Mouse (Mus musculus) liver, embryonic 14.5 days (tissue): ENCODE measurements around the gene Brca2. TPM values are rescaled to one million over a fixed set of nuclear protein-coding genes. Genes with fewer than 3 reads are reported as not detected.

Source experiments
- ATAC-seq: fragments of 200-750 bp; cut with Nextera tagmentation; 2 replicates; pipeline ENCODE4 v1.8.0; 2017; ENCODE audit warnings: moderate number of reproducible peaks, mild to moderate bottlenecking, moderate library complexity; ENCODE audit not compliant: insufficient read depth
- DNase-seq, 3 experiments: peaks; one replicate each; pipeline ENCODE4 v3.0.0-alpha.2; 2012 to 2013; ENCODE audit warnings: low read depth in 3 of 3, low spot score in 3 of 3
- H3K27ac ChIP-seq: fragments of 300-500 bp; sonication (generic); 2 replicates; pipeline ENCODE4 v1.5.1; 2014; ENCODE audit warnings: moderate library complexity, mild to moderate bottlenecking, control low read depth, inconsistent platforms
- H3K27me3 ChIP-seq: fragments of 300-500 bp; sonication (generic); 2 replicates; pipeline ENCODE4 v1.6.1; 2014; ENCODE audit warnings: mild to moderate bottlenecking, low read length, moderate library complexity; ENCODE audit not compliant: control insufficient read depth, insufficient read depth
- H3K36me3 ChIP-seq: fragments of 300-500 bp; sonication (generic); replicated peaks from 2 replicates; pipeline ENCODE4 v1.6.1; 2014; ENCODE audit warnings: low read depth; ENCODE audit not compliant: control insufficient read depth, insufficient read depth
- H3K4me1 ChIP-seq, 2 experiments: fragments of 200-500 bp in 1 of 2; fragments of 300-500 bp in 1 of 2; sonication (generic) in 1 of 2; replicated peaks; 2 replicates each; pipeline ENCODE4 v1.6.1; 2012 to 2014; ENCODE audit warnings: antibody characterized with exemption in 1 of 2, inconsistent platforms in 1 of 2, low read length in 1 of 2; ENCODE audit not compliant: control insufficient read depth in 2 of 2, insufficient read depth in 2 of 2
- H3K4me2 ChIP-seq: fragments of 300-500 bp; sonication (generic); 2 replicates; pipeline ENCODE4 v1.6.1; 2014; ENCODE audit warnings: low read depth, mild to moderate bottlenecking, control low read depth, moderate library complexity
- H3K4me3 ChIP-seq, 2 experiments: fragments of 200-500 bp in 1 of 2; fragments of 300-500 bp in 1 of 2; sonication (generic) in 1 of 2; 2 replicates each; pipeline ENCODE4 v1.5.1; 2012 to 2014; ENCODE audit warnings: low read depth in 2 of 2, low read length in 2 of 2, mild to moderate bottlenecking in 2 of 2, control low read depth in 1 of 2, inconsistent platforms in 1 of 2, moderate library complexity in 1 of 2; ENCODE audit not compliant: insufficient read depth in 1 of 2
- H3K9ac ChIP-seq: fragments of 300-500 bp; sonication (generic); replicated peaks from 2 replicates; pipeline ENCODE4 v1.6.1; 2014; ENCODE audit warnings: mild to moderate bottlenecking, control low read depth, moderate library complexity
- H3K9me3 ChIP-seq: fragments of 300-500 bp; sonication (generic); 2 replicates; pipeline ENCODE4 v1.6.1; 2016; ENCODE audit warnings: low read length, mixed read lengths; ENCODE audit not compliant: control insufficient read depth
- CTCF ChIP-seq: IDR thresholded peaks from 2 replicates; pipeline ENCODE4 v1.5.1; 2016; ENCODE audit warnings: antibody characterized with exemption, low read depth, control low read depth
- EP300 ChIP-seq: IDR thresholded peaks from 2 replicates; pipeline ENCODE4 v1.6.1; 2016; ENCODE audit warnings: antibody characterized with exemption, low read depth
- WGBS: fragments of 180-500 bp; shearing (Covaris S2); extraction: QIAGEN DNeasy Blood & Tissue Kit; methylation state at CpG from one replicate; pipeline ENCODE4 v1.1.7; 2014; ENCODE audit not compliant: insufficient replicate concordance; 5-methylcytosine and 5-hydroxymethylcytosine counted together
- polyA plus RNA-seq, 2 experiments: library from polyadenylated mRNA; depleted of rRNA in 1 of 2; stranded (reverse) in 1 of 2; unstranded in 1 of 2; fragments of >200 nt; fragmentation: Nextera tagmentation in 1 of 2; extraction: Ambion mirVana in 1 of 2; gene quantifications; 2 replicates each; pipeline versions ENCODE4 v1.2.1 to v1.2.3; 2012 to 2014

Gene Brca2
- polyA plus RNA-seq, 2 experiments, result 13.0 to 17.3 TPM

DNA sequence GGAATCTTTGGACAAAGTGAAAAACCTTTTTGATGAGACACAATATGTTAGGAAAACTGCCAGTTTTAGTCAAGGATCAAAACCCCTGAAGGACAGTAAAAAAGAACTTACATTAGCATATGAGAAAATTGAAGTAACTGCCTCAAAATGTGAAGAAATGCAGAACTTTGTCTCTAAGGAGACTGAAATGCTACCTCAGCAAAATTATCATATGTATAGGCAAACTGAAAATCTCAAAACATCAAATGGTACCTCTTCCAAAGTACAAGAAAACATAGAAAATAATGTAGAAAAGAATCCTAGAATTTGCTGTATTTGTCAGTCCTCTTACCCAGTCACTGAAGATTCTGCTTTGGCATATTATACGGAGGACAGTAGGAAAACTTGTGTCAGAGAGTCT lies 18.9 kb downstream of the Brca2 start:
- ATAC-seq (no peak), DNase-seq (no peak)
- H3K36me3 ChIP-seq, result peaks cover 27% of the 10 kb centered on the region
- no peaks in the 10 kb centered on the region for H3K27me3 ChIP-seq
- no peak overlapping the region for H3K4me2 ChIP-seq
- H3K9me3 ChIP-seq, result peaks cover 2% of the 10 kb centered on the region
- H3K4me3 ChIP-seq, result no peak overlapping the region
- H3K4me1 ChIP-seq, result no peaks in the 10 kb centered on the region
- H3K9ac ChIP-seq, result no peak overlapping the region
- TF ChIP-seq CTCF, result no peak
- no peak for TF ChIP-seq EP300
- no peak overlapping the region for H3K27ac ChIP-seq
- 90% methylated on average over 1 of the region's 1 CpGs for WGBS

DNA sequence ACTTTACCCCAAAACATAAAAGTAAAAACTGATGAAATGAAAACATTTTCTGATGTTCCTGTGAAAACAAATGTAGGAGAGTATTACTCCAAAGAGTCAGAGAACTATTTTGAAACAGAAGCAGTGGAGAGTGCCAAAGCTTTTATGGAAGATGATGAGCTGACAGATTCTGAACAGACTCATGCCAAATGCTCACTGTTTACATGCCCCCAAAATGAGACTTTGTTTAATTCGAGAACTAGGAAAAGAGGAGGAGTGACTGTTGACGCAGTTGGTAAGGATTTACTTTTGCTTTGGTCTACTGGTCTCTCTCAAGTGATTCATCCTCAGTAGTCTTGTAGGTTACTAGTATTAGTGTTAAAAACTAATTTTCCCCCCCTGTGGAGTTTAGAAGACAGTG lies 20.8 kb downstream of the Brca2 start:
- Histone ChIP-seq H3K36me3 (peaks cover 13% of the 10 kb centered on the region), H3K27me3 (no peaks in the 10 kb centered on the region), H3K4me1 (no peaks in the 10 kb centered on the region), H3K9me3 (peaks cover 2% of the 10 kb centered on the region), H3K4me2 (no peak overlapping the region), H3K4me3 (no peak overlapping the region), H3K27ac (no peak overlapping the region), H3K9ac (no peak overlapping the region)
- no peak for TF ChIP-seq CTCF
- TF ChIP-seq EP300, result no peak
- 91% methylated on average over 2 of the region's 2 CpGs for WGBS
- no peak for ATAC-seq
- no peak for DNase-seq

DNA sequence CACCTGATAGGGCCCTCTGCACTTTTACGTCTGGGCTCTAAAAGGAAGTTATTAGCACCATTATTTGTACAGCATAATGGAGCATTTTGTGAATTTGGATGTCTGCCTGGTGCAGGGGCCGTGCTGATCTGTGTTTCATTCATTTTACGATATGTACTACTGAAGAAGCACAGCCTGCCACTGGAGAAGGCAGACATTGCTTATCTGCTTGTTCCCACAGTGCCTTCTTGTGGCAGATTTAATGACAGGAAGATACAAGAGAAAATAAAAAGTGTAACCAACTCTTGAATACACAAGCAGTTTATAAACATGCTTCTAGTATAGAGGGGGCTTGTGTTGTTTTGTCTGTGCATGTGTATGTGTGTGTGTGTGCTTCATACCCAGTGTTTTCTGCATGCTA lies 29.2 kb downstream of the Brca2 start:
- H3K36me3 ChIP-seq, result peaks cover 42% of the 10 kb centered on the region

DNA sequence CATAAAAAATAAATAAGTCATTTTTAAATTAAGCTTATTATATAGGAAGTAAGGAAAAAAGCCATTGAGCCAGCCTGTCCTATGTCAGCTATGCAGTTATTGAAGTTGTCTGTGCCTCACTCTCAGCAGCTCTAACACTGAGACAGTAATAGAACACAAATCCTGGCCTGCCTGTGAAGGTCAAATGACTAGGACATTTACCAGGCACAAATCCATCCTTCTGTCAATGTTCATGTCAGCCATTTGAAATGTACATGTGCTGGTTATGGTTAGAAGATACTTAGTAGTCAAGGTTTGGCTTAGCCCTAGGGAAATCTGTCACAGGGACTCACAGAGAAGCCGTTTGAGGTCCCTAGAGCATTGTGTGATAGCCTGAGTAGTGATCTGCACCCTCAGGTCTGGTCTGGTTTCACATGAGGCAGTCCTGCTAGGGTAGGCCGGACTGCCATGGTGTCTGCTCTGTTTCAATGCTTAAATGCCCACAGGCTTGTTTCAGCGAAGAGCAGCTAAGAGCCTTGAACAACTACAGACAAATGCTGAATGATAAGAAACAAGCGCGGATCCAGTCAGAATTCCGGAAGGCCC lies 37.2 kb downstream of the Brca2 start:
- H3K4me3 ChIP-seq, result no peak overlapping the region
- H3K27ac ChIP-seq, result no peak overlapping the region
- WGBS, result 86% methylated on average over 6 of the region's 6 CpGs
- H3K4me1 ChIP-seq, result no peaks in the 10 kb centered on the region; a peak in 1 of 4 replicates
- H3K36me3 ChIP-seq, result peaks cover 49% of the 10 kb centered on the region
- H3K9ac ChIP-seq, result no peak overlapping the region
- no peaks in the 10 kb centered on the region for H3K9me3 ChIP-seq
- TF ChIP-seq EP300, result no peak
- TF ChIP-seq CTCF, result no peak
- H3K27me3 ChIP-seq, result no peaks in the 10 kb centered on the region
- no peak for DNase-seq
- no peak overlapping the region for H3K4me2 ChIP-seq
- no peak for ATAC-seq

More for the DNA sequence above, 29.2 kb downstream of the Brca2 start:
- no peaks in the 10 kb centered on the region for H3K27me3 ChIP-seq
- ATAC-seq (no peak), DNase-seq (no peak)
- H3K4me2 ChIP-seq, result no peak overlapping the region
- H3K9me3 ChIP-seq, result no peaks in the 10 kb centered on the region
- no peak for TF ChIP-seq EP300
- TF ChIP-seq CTCF, result no peak; the same call in 1 of the 2 replicates
- no peak overlapping the region for H3K9ac ChIP-seq
- no peaks in the 10 kb centered on the region for H3K4me1 ChIP-seq
- 73% methylated on average over 3 of the region's 3 CpGs for WGBS
- H3K27ac ChIP-seq, result no peak overlapping the region
- no peak overlapping the region for H3K4me3 ChIP-seq

DNA sequence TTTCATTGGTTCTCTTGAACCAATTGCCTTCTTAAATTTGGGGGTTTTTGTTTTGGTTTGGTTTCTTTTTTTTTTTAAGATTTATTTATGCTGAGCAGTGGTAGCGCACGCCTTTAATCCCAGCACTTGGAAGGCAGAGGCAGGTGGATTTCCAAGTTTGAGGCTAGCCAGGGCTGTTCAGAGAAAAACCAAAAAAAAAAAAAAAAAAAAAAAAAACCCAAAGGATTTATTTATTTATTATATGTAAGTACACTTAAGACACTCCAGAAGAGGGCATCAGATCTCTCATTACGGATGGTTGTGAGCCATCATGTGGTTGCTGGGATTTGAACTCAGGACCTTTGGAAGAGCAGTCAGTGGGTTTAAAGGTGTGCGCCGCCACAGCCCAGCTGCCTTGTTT lies 38.4 kb downstream of the Brca2 start:
- TF ChIP-seq EP300 (no peak), CTCF (no peak)
- 94% methylated on average over 5 of the region's 5 CpGs for WGBS
- Histone ChIP-seq H3K4me1 (no peaks in the 10 kb centered on the region; a peak in 1 of 4 replicates), H3K9me3 (no peaks in the 10 kb centered on the region), H3K27ac (no peak overlapping the region), H3K9ac (no peak overlapping the region), H3K36me3 (peaks cover 46% of the 10 kb centered on the region), H3K4me3 (no peak overlapping the region), H3K27me3 (no peaks in the 10 kb centered on the region), H3K4me2 (no peak overlapping the region)
- DNase-seq, result no peak
- no peak for ATAC-seq
